Comparison of ENCODE assay signal across 15 mouse cellular contexts in the genomic region with DNA sequence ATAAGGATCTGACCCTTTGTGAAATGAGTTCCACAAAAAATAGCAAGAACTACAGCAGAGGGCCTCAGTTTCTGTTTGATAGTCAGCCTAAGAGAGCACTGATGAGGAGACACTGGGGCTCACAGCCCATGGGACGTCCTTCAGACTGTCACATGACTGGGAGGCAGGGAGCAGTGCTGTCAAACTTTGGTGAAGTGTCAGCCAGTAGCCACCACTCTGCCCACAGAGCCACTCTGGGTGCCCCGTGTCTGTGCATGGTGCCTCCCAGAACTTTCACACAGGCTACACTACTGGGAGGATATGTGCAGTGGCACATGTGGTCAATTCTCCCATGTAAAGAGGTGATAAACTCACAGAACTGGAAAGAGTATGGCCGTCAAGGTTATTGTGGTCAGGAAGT.
DNase-seq lines count a peak whose midpoint lies in the region; ATAC-seq and TF ChIP-seq lines count a peak whose summit lies in the region.
"Had no signal": no experiment of that assay in that cellular context is flagged by ENCODE, and none has a peak within 500 bp of the region (broad histone marks: within the 10 kb centered on the region; RNA-seq: fewer than 3 reads in every experiment).

No protein-coding gene starts in this region.

- no peaks in the 10 kb centered on the region for H3K79me2 ChIP-seq in myocyte (ENCODE audit: control insufficient read depth, insufficient read depth)

- no peak overlapping the region for H3K4me2 ChIP-seq in hindbrain, embryonic 14.5 days (replicated peaks)
- peak overlapping the region; percentile 3; the same call in 1 of the 2 replicates for H3K4me2 ChIP-seq in liver, embryonic 13.5 days
- H3K4me2 ChIP-seq in myocyte (ENCODE audit: low read depth) = peak overlapping the region; percentile 18
- no peak overlapping the region for H3K4me2 ChIP-seq in hindbrain, embryonic 16.5 days (ENCODE audit: low read length)
- H3K4me2 ChIP-seq: embryonic facial prominence, embryonic 12.5 days; limb, embryonic 15.5 days had no signal

- no peaks in the 10 kb centered on the region for H3K36me3 ChIP-seq in hindbrain, embryonic 10.5 days
- no peaks in the 10 kb centered on the region for H3K36me3 ChIP-seq in hindbrain, embryonic 14.5 days (replicated peaks; ENCODE audit: control insufficient read depth, insufficient read depth)
- no peaks in the 10 kb centered on the region for H3K36me3 ChIP-seq in liver, embryonic 13.5 days
- no peaks in the 10 kb centered on the region for H3K36me3 ChIP-seq in myocyte (ENCODE audit: control insufficient read depth, insufficient read depth)
- no peaks in the 10 kb centered on the region for H3K36me3 ChIP-seq in hindbrain, embryonic 16.5 days (ENCODE audit: control insufficient read depth, insufficient read depth, low read length)
- H3K36me3 ChIP-seq: embryonic facial prominence, embryonic 12.5 days; limb, embryonic 15.5 days had no signal

- H3K27me3 ChIP-seq in hindbrain, embryonic 10.5 days (ENCODE audit: insufficient read depth, poor library complexity, severe bottlenecking) = 0 out of 2 replicates have a peak, but pooled peaks cover 2% of the 10 kb centered on the region
- H3K27me3 ChIP-seq in hindbrain, embryonic 14.5 days (ENCODE audit: control insufficient read depth, insufficient read depth, low read length) = no peaks in the 10 kb centered on the region
- 0 out of 2 replicates have a peak, but pooled peaks cover 4% of the 10 kb centered on the region for H3K27me3 ChIP-seq in liver, embryonic 13.5 days
- H3K27me3 ChIP-seq in myocyte (ENCODE audit: control insufficient read depth, insufficient read depth, insufficient read length) = no peaks in the 10 kb centered on the region
- no peaks in the 10 kb centered on the region for H3K27me3 ChIP-seq in hindbrain, embryonic 16.5 days (replicated peaks; ENCODE audit: control insufficient read depth, insufficient read depth, low read length)
- H3K27me3 ChIP-seq: embryonic facial prominence, embryonic 12.5 days; limb, embryonic 15.5 days had no signal

- H3K9me3 ChIP-seq in hindbrain, embryonic 10.5 days = no peaks in the 10 kb centered on the region
- no peaks in the 10 kb centered on the region for H3K9me3 ChIP-seq in hindbrain, embryonic 14.5 days (ENCODE audit: control insufficient read depth, low read length)
- H3K9me3 ChIP-seq in liver, embryonic 13.5 days (replicated peaks) = no peaks in the 10 kb centered on the region
- no peaks in the 10 kb centered on the region for H3K9me3 ChIP-seq in hindbrain, embryonic 16.5 days (ENCODE audit: control insufficient read depth, low read length)
- H3K9me3 ChIP-seq: embryonic facial prominence, embryonic 12.5 days; limb, embryonic 15.5 days had no signal

- H3K27ac ChIP-seq in hindbrain, embryonic 10.5 days = peak overlapping the region; percentile 35; the same call in 1 of the 2 replicates
- no peak overlapping the region for H3K27ac ChIP-seq in hindbrain, embryonic 14.5 days
- peak overlapping the region; percentile 36 for H3K27ac ChIP-seq in liver, embryonic 13.5 days
- H3K27ac ChIP-seq in hindbrain, embryonic 16.5 days (ENCODE audit: low read depth, low read length) = no peak overlapping the region
- H3K27ac ChIP-seq: embryonic facial prominence, embryonic 12.5 days; limb, embryonic 15.5 days had no signal

- 76% methylated on average over 3 of the region's 3 CpGs for WGBS in hindbrain, embryonic 10.5 days
- 72% methylated on average over 3 of the region's 3 CpGs for WGBS in hindbrain, embryonic 14.5 days
- WGBS in liver, embryonic 13.5 days (ENCODE audit: insufficient replicate concordance) = 11% methylated on average over 3 of the region's 3 CpGs
- 63% methylated on average over 3 of the region's 3 CpGs for WGBS in hindbrain, embryonic 16.5 days

- no peak overlapping the region for H3K9ac ChIP-seq in hindbrain, embryonic 14.5 days
- H3K9ac ChIP-seq in liver, embryonic 13.5 days = peak overlapping the region; percentile 23; the same call in 1 of the 2 replicates
- H3K9ac ChIP-seq in hindbrain, embryonic 16.5 days (ENCODE audit: low read depth, low read length) = no peak overlapping the region
- H3K9ac ChIP-seq: embryonic facial prominence, embryonic 12.5 days; limb, embryonic 15.5 days had no signal

- peaks cover 47% of the 10 kb centered on the region for H3K4me1 ChIP-seq in hindbrain, embryonic 10.5 days (replicated peaks)
- peaks cover 23% of the 10 kb centered on the region for H3K4me1 ChIP-seq in hindbrain, embryonic 14.5 days (replicated peaks; ENCODE audit: control insufficient read depth, insufficient read depth, low read length)
- H3K4me1 ChIP-seq in liver, embryonic 13.5 days (replicated peaks) = peaks cover 29% of the 10 kb centered on the region
- peaks cover 9% of the 10 kb centered on the region for H3K4me1 ChIP-seq in hindbrain, embryonic 16.5 days (ENCODE audit: control insufficient read depth, insufficient read depth, low read depth, low read length)

- no peak for TF ChIP-seq POLR2A in myocyte (IDR thresholded peaks at IDR 0.05; ENCODE audit: insufficient read length, low read depth)

- no peak for ATAC-seq in hindbrain, embryonic 14.5 days (ENCODE audit: low FRiP score)
- ATAC-seq in liver, embryonic 13.5 days (ENCODE audit: low read depth) = peak; percentile 27; the same call in 1 of the 2 replicates
- no peak for ATAC-seq in hindbrain, embryonic 16.5 days
- ATAC-seq: inflammation-experienced regulatory T-cells, adult 6 months had no signal

- H3K4me3 ChIP-seq in hindbrain, embryonic 10.5 days = no peak overlapping the region
- H3K4me3 ChIP-seq in hindbrain, embryonic 14.5 days (replicated peaks; ENCODE audit: low read length) = no peak overlapping the region
- no peak overlapping the region for H3K4me3 ChIP-seq in liver, embryonic 13.5 days (replicated peaks)
- H3K4me3 ChIP-seq in myocyte = no peak overlapping the region
- no peak overlapping the region for H3K4me3 ChIP-seq in hindbrain, embryonic 16.5 days (ENCODE audit: low read length)
- H3K4me3 ChIP-seq: embryonic facial prominence, embryonic 12.5 days; limb, embryonic 15.5 days had no signal

- H3ac ChIP-seq in myocyte (ENCODE audit: control insufficient read depth, insufficient read length) = no peak overlapping the region

- no peak for DNase-seq in hindbrain, embryonic 10.5 days (ENCODE audit: low spot score)
- DNase-seq in hindbrain, embryonic 14.5 days (ENCODE audit: low spot score) = no peak
- DNase-seq in MEL-GATA-1-ER (ENCODE audit: extremely low read depth, low read depth) = peak; percentile 1
- DNase-seq in liver, embryonic 13.5 days = no peak
- no peak for DNase-seq in frontal cortex, postnatal 25 days (ENCODE audit: low spot score in 2 of 2)
- DNase-seq: cerebellum, postnatal 25 days; gastrocnemius, postnatal 25 days; kidney, postnatal 10 days; lung, postnatal 14 days; midbrain, embryonic 14.5 days had no signal

TF ChIP-seq in myocyte, 11 proteins besides CTCF, POLR2A, EP300 and RAD21:
- no peak for TF ChIP-seq POLR2AphosphoS2 (IDR thresholded peaks at IDR 0.05; ENCODE audit: insufficient read length, low read depth)
- peak; percentile 19 for TF ChIP-seq USF1 (IDR thresholded peaks at IDR 0.05; ENCODE audit: low read depth)

Comparison
In these comparisons a context has a peak if more than half of its experiments do, and no peak if none do; other contexts are left out.
1. H3K27ac ChIP-seq: peak in hindbrain, embryonic 10.5 days (single experiment) and liver, embryonic 13.5 days (single experiment); none in hindbrain, embryonic 14.5 days (single experiment) and hindbrain, embryonic 16.5 days (single experiment).
2. H3K4me2 ChIP-seq: peak in liver, embryonic 13.5 days (single experiment) and myocyte (single experiment); none in hindbrain, embryonic 14.5 days (single experiment) and hindbrain, embryonic 16.5 days (single experiment).